Mouse (Mus musculus): ENCODE results near the gene AC124108.1. TPM values are rescaled to one million over a fixed set of nuclear protein-coding genes. Genes with fewer than 3 reads are reported as not detected.

The AC124108.1 gene
- total RNA-seq (2017): not detected in 3 replicates

DNA sequence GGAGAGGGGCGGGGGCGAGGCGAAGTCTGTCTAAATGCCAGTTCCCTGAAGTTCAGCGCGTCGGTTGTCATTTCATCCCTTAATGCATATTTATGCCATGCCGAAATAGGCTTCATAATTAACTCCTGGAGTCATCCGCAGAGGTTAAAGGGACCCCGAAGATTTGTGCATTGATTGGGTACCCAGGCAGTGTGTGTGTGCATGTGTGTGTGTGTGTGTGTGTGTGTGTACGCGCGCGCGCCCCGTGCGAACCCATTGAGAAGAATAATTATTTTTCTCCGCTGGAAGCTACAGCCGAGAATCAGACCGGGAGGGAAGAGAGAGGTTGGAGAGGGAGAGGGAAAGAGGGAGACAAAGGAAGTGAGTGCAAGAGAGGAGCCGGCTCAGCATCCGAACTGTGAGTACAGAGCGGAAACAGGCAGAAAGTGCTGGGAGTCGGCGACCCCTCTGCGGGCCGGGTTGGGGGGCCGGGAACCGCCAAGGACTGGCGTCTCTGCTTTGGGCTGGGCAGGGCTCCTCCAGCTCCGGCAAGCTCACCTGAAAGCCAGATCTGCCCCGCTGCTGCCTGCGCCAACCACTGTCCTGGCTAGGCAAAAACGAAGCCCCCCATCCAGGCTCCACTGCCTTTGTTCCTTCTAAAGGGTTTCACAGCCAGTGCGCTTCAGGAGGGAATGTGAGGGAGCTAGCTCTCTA, at the start of gene AC124108.1, which contains the start of gene Lemd1:
Gene AC124108.1, plus strand, starts transcription at position 365 of the 693 bp plus-strand sequence.
Gene Lemd1, plus strand, starts transcription at position 339 of the 693 bp plus-strand sequence.
- ATAC-seq (replicated peaks; ENCODE audit: insufficient number of reproducible peaks, low FRiP score, low TSS enrichment, poor library complexity, severe bottlenecking): no peak

DNA sequence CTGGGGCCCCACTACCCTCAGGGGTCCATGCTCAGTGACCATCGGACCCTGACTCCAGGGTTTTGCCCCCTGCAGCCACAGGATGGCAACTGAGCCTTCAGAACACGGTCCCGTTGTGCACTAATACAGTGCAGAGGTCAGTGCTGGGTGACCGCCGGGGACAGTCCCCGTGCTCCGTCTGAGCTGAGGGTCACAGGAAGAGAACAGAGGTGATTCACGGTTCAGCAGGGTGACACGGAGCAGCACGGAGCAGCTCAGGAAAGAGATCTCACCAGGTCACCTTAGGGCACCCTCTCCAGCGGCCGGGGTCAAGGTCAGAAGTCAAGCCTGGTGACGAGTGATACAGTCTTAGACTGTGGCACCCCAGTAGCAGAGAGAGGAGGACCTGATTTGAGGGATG, 49.5 kb upstream of the AC124108.1 start:
- no peak for ATAC-seq (replicated peaks; ENCODE audit: insufficient number of reproducible peaks, low FRiP score, low TSS enrichment, poor library complexity, severe bottlenecking)

DNA sequence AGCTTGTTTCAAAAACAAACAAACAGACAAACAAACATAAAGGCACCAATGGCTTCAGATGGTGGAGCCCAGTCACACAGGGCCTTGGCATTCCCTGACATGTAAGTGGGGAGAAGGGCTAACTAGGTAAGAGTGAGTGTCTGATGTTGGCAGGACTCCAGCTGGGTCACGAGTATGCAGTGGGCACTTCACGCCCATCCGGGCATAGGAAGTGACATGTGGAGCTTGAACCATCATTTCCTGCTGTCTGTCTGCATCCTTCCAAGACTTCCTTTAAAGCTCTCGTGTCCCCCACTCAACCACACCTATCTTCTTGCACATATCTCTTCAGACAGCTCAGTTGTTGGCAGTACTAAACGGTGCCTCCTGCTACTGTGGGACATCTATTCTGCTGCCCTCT, 48.2 kb upstream of the AC124108.1 start:
- ATAC-seq (replicated peaks; ENCODE audit: insufficient number of reproducible peaks, low FRiP score, low TSS enrichment, poor library complexity, severe bottlenecking): no peak; the same call in 1 of the 2 replicates

DNA sequence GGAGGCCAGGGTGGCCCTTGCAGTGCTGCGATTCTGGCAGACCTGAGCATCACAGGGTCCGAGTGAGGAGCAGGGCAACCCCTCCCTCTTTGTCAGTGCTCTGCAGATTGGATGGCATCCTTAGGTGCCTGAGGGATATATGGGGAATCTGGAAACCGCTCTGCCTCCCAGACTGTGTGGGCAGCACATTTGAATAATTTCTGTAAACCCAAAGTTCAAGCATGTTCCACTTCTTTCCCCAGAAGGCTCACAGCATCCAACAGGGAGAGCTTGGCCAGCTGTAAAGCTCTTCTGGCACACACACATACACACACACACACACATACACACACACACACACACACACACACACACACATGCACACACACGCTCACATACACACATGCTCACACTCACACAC, 47.5 kb upstream of the AC124108.1 start:
- ATAC-seq (replicated peaks; ENCODE audit: insufficient number of reproducible peaks, low FRiP score, low TSS enrichment, poor library complexity, severe bottlenecking): no peak

DNA sequence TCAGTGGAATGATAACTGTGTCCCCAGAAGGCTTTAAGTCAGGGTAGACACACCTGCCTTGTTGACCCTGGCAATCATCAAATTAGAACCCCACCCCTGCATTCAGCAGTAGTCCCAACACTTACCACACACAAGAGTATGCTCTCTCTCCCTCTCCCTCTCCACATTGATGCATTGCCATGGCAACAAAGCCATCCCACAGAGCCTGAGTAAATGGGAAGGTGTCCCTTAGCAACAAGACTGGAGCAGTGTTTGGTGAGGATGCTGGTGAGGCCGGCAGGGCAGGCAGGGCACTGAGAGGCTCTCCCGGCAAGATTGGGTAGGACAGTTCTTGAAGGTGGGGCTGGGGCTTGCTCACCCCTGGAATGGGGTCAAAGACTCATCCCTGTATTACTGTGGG, 47.0 kb upstream of the AC124108.1 start:
- no peak for ATAC-seq (replicated peaks; ENCODE audit: insufficient number of reproducible peaks, low FRiP score, low TSS enrichment, poor library complexity, severe bottlenecking)

DNA sequence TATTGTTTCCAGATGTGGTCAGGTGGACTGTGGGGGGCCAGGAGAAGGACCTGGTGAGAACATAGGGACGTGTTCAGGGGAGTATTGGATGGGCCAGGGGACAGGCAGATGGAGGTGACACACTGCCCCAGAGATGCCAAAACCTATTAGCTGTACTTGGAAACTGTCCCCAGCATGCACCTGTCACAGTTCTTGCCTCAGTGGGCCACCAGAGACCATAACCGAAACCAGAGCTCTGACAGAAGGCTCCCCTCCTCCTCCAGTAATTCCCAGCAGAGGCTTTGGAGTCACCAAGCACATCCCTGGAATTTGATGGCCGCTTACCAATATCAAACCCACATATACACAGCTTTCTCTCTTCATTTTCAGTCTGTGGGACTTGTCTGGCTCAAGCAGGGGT, 46.4 kb upstream of the AC124108.1 start:
- no peak for ATAC-seq (replicated peaks; ENCODE audit: insufficient number of reproducible peaks, low FRiP score, low TSS enrichment, poor library complexity, severe bottlenecking)

DNA sequence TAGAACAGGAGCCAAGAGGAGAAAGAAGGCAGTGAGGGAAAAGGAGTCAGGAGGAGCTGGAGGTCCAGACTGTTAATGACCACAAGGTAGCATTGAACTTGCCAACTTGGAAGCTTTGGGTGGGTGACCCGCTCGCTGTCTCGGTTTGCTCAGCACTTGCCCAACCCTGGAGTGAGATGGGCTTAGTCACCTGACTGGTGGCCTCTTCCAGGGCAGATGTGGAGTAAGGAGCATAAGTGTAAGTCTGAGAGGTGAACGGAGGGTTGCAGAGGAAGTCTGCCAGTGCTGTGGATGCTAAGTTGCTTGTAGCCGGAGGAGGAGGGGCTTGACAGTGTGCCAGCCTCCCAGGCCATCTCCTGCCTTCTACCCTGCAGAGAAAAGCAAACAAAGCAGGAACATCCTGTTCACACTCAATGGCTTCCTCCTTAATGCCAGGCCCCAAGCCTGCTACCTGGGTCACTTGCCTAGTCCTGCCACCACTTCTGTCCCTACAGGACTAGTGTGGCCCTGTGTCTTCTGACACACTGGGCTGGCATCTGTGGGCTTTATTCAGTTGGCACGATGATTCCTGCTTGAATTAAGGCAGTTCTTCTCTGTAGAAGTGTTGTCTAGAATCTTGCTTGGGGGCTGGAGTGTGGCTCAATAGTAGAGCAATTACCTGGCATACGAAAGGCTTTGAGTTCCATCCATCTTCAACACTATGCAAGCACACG, 45.1 kb upstream of the AC124108.1 start:
- no peak for ATAC-seq (replicated peaks; ENCODE audit: insufficient number of reproducible peaks, low FRiP score, low TSS enrichment, poor library complexity, severe bottlenecking)

DNA sequence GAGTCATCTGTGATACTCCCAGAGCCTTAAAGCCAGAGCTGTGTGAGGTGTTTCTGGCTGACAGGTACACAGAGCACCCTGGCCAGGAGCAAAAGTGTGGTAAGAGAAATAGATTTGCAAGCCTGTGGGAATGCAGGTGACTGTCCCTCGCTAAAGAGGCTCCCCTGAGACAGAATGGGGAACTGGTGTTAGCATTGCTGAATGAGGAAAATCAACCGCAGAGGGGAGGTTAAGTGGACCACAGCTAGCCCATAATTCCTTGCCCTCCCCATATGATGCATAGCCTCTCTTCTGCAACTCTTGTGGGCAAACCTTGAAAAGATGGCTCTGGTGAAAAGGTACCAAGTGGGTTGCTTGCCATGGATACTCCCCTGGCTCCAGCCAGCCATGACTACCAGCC, 41.8 kb upstream of the AC124108.1 start:
- no peak for ATAC-seq (replicated peaks; ENCODE audit: insufficient number of reproducible peaks, low FRiP score, low TSS enrichment, poor library complexity, severe bottlenecking)

DNA sequence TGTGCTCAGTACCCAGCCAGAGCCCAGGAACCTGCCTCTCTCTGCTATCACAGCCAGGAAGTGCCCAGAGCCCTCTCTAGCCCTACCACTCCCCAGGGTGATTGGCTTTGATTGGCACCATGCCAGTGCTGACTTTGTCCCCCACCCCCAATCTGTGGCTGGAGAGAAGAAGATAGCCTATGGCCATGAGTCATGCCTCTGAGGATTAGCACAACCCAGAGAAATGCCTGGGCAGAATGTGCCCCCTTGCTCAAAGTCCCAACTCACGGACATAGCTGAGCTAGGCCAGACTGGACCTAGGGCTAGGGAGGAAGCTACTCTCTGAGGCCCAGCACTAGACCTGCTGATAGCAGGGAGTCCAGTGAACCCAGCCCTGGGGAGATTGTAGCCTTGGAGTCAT, 41.1 kb upstream of the AC124108.1 start:
- ATAC-seq (replicated peaks; ENCODE audit: insufficient number of reproducible peaks, low FRiP score, low TSS enrichment, poor library complexity, severe bottlenecking): no peak

DNA sequence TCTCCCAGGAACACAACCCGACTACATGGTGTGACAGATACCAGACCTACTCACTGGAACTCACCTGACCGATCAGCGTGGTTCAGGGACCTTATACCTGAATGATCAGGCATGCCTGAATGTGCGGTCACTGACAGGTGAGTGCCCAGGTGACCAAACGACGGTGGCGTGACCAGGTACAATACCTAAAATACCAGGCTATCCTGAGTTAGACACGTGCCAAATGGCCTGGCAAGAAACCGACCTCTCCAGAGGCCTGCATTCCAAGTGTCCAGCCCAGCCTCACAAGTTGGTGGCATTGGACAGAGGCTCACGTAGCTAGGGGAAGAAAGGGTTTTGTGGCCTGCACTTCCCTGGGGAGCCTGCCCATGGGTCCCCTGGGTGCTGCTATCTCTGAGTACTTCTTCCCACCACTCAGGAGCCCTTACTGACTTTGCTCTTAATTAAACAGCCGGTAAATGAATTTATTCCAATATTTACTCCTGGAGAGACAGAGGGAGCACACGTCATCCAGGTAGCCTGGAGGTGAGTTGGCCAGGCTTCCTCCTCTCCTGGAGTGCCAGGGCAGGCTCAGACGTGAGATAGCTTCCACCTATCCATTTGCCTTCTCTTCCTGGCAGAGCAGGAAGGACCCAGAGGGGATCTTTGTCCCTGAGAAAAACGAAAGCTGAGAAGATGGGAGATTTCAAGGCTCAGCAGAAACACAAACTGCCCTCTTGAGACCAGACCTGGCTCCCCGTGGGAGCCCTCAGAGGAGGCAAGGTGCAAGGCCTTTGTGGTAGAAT, 40.2 kb upstream of the AC124108.1 start:
- ATAC-seq (replicated peaks; ENCODE audit: insufficient number of reproducible peaks, low FRiP score, low TSS enrichment, poor library complexity, severe bottlenecking): no peak

DNA sequence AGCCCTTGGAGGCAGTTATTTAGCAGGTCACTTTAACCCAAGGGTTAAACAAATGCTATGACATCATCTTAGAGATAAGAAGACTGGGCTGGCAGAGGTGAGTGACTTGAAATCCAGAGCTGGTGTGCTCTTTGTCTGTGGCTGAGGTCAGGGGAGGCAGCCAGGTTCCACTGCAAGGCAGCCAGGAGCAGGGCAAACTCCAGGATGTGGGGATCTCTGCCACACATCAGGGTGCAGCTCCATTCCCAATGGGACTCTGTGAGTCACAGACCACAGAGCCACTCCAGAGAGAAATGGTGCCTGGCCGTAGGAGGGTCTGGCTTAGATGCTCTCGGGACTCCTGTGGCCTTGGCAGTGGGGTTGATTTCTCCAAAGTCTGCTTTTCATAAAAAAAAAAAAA, 39.3 kb upstream of the AC124108.1 start:
- no peak for ATAC-seq (replicated peaks; ENCODE audit: insufficient number of reproducible peaks, low FRiP score, low TSS enrichment, poor library complexity, severe bottlenecking)

DNA sequence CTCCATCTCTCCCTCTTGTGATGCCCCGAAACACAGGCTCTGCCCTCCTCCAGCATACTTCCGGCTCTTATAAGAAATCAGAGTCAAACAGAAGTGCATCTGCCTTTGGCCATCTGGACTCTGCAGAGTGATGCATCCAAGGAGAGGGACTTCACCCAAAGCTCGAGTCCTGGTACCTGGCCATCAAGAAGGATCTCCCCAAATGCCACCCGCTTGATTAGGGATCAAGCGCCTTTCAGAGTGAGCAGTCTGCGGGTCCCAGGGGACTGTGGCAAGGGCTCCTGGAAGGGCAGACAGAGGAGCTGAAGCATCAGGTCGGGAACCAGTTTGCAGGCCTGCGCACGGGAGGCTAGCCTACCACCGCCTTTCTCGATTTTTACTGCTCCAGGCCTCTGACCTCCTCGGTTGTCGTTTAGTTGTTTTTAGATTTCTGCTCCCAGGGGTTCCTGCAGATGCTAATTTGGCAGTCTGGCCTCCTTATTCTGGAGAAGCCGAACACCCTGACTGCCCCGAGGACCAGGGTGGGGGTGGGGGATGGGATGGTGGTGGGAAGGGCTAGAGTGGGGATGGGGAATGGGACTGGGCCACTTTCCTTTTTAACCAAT, 38.1 kb upstream of the AC124108.1 start:
- no peak for ATAC-seq (replicated peaks; ENCODE audit: insufficient number of reproducible peaks, low FRiP score, low TSS enrichment, poor library complexity, severe bottlenecking)

DNA sequence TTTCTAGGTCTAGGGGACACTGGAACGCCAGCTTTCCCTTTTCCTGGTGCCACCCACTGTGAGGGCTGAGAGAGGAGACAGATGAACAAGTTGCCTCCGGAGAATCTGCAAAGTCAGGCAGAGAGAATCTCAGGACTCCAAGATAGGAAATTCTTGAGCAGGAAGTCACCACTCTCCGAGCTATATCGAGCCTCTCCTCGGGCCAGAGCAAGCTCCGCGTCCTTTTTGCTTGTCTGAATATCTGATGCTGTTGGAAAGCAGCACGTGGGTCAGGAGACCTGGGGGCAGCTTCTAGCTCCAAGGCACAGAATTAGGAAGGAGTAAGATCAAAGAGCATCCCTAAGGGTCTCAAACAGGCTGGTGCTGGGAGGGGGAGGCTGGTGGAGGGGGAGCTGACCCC, 37.6 kb upstream of the AC124108.1 start:
- no peak for ATAC-seq (replicated peaks; ENCODE audit: insufficient number of reproducible peaks, low FRiP score, low TSS enrichment, poor library complexity, severe bottlenecking)

DNA sequence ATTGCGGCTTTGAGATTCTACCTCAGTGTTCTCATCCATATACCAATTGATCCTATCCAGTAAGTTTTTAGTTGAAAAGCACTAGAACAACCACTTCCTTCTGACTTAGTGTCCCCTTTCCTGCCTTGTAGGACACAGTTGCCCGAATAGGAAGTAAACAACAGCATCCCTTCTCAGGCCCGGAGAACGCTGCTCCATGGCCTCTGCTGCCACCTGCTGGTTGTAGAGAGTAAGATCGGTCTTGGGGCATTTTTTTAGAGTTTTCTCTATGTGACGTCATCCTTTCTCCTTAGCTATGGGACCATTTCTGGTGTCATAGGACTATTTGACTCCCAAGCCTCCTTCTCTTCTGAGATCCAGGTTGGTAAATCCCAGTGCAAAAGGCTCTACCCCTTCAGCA, 35.5 kb upstream of the AC124108.1 start:
- peak; percentile 72 for ATAC-seq (replicated peaks; ENCODE audit: insufficient number of reproducible peaks, low FRiP score, low TSS enrichment, poor library complexity, severe bottlenecking)

DNA sequence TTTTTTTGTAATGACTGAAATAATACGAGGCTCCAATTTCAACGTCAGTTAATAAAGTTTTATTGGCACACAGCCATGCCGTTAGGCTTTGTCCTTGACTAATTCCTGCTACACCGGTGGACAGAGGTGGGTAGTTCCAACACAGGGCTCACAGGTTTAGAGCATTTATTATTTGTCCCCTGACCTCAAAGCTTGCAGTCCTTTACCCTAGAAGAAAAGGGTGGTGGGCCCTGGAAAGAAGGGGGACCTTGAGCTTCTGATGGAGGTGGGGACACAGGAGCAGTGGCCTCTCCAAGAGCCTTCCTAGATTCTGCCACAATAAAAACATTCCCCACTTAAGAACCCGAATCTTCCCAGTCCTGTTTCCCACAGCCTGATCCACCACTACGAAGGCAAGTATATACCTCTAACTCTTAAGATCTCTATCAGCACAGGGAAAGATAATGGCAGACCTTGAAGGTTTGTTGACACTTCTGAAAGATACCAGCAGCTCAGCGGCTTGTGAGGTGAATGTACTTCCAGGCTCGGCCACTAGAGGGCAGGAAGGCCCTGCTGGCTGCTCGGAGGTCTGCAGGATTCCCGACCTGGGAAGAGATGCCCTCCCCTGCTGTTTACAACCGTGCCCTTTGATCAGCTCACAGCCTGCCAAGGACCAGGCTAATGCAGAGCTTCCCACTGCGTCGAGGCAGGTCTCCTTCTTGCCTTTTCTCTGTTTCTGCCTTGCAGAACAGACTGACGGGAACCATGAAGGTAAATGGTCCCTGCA, 34.1 kb upstream of the AC124108.1 start:
- ATAC-seq (replicated peaks; ENCODE audit: insufficient number of reproducible peaks, low FRiP score, low TSS enrichment, poor library complexity, severe bottlenecking): peak; percentile 54

DNA sequence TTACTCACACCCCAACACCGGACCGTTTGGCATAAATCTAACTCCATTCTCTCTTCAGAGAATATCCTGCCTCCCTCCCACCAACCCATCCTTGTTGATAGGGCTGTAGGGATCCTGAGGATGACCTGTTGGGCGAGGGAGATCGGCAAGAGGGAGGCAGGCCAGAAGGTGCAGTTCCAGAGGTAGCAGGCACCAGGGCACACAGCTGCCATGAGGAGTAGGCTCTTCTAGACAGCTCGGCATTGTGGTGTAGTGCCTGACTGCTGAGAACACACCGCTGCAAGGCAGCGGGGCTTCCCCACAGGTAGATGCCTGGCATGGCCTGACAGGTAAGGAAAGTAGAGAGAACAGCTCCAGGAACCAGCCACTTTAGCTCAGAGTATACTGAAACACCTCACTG, 33.4 kb upstream of the AC124108.1 start:
- no peak for ATAC-seq (replicated peaks; ENCODE audit: insufficient number of reproducible peaks, low FRiP score, low TSS enrichment, poor library complexity, severe bottlenecking)

DNA sequence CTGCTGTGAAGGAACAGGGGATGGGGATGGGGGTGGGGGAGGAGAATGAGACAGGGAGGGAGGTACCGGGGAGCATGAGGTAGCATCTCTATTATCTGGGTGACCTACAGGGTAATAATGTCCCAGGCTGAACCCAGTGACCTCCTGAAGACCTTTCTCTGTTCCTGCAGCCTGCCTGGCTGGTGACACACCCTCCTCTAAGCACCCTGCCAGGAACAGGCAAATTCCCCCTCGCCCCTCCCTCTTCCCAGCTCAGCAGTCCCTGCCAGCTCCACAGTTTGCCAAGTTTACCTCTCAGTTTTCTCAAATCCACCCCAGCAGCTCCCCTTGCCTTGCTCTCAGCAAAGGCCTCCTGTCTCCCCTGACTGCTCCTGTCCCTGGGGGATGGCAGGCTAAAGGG, 32.5 kb upstream of the AC124108.1 start:
- ATAC-seq (replicated peaks; ENCODE audit: insufficient number of reproducible peaks, low FRiP score, low TSS enrichment, poor library complexity, severe bottlenecking): no peak

DNA sequence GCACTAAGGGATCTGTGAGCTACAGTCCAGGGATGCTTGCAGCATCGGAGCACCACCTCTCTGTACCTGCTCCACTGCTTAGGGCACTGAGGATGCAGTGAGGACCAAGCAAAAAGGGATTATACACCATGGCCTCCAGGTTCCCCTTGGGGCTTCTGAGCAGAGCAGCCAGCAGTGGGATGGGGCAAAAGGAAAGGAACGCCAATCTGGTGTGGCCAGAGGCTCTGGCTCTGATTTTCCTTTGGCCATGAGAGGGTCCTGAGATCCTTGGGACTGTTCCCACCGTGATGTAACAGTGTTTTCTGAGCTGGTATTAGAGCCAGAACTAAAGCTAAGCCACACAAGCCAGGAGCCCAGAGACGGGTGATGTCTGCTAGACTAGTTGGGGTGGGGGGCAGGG, 31.6 kb upstream of the AC124108.1 start:
- ATAC-seq (replicated peaks; ENCODE audit: insufficient number of reproducible peaks, low FRiP score, low TSS enrichment, poor library complexity, severe bottlenecking): no peak
